Mouse (Mus musculus): ENCODE measurements around the gene Slc18a3.

Gene Slc18a3

GRCm38 (mm10) chr14:32464601-32465505, at the start of gene Slc18a3:
TSS of gene Slc18a3 (minus strand) at chr14:32464850.
- POLR2A ChIA-PET = interaction anchor here in 3 of 4 experiments (0.6 to 2.0 kb wide), 10 partner anchors 10 to 1258 kb away, joined by 3 to 5 read pairs (median 4); no protein-coding TSS in a partner anchor
- CTCF ChIA-PET = interaction anchor here (0.5 to 1.6 kb wide), 14 partner anchors 10 to 992 kb away, joined by 3 to 4 read pairs (median 3); no protein-coding TSS in a partner anchor

GRCm38 (mm10) chr14:32513336-32514032, 48.8 kb upstream of the Slc18a3 start, which contains the start of gene Ercc6:
TSS of gene Ercc6 (plus strand) at chr14:32513521.
- POLR2A ChIA-PET = interaction anchor here in 3 of 4 experiments (0.5 to 1.2 kb wide), 8 partner anchors 9 to 809 kb away, joined by 3 to 5 read pairs (median 4); partner anchors contain the start of gene Ncoa4 (in 1 of the 3)

GRCm38 (mm10) chr14:32512912-32513311, 48.3 kb upstream of the Slc18a3 start:
- CTCF ChIA-PET = interaction anchor here in 1 of 4 experiments (0.7 kb wide), 1 partner anchor 695 kb away, joined by 6 read pairs; no protein-coding TSS in a partner anchor
- POLR2A ChIA-PET = no interaction called here

More at GRCm38 (mm10) chr14:32513336-32514032, 48.8 kb upstream of the Slc18a3 start, which contains the start of gene Ercc6:
- CTCF ChIA-PET = interaction anchor here in 1 of 4 experiments (1.5 kb wide), 1 partner anchor 18 kb away, joined by 3 read pairs; no protein-coding TSS in a partner anchor

- ChIA-PET POLR2A (no interaction called here), CTCF (no interaction called here)
Observed at GRCm38 (mm10) chr14:32509443-32509961, 44.9 kb upstream of the Slc18a3 start.

GRCm38 (mm10) chr14:32508105-32508835, 43.6 kb upstream of the Slc18a3 start:
- CTCF ChIA-PET = no interaction called here
- POLR2A ChIA-PET = no interaction called here

GRCm38 (mm10) chr14:32507216-32507615, 42.6 kb upstream of the Slc18a3 start:
- POLR2A ChIA-PET = no interaction called here
- CTCF ChIA-PET = no interaction called here

GRCm38 (mm10) chr14:32506329-32506728, 41.7 kb upstream of the Slc18a3 start:
- CTCF ChIA-PET = no interaction called here
- POLR2A ChIA-PET = no interaction called here

- ChIA-PET POLR2A (no interaction called here), CTCF (no interaction called here)
Observed at GRCm38 (mm10) chr14:32503897-32504296, 39.2 kb upstream of the Slc18a3 start.

- ChIA-PET CTCF (no interaction called here), POLR2A (no interaction called here)
Observed at GRCm38 (mm10) chr14:32502764-32503688, 38.4 kb upstream of the Slc18a3 start.

GRCm38 (mm10) chr14:32501303-32501702, 36.7 kb upstream of the Slc18a3 start:
- ChIA-PET CTCF (no interaction called here), POLR2A (interaction anchor here in 2 of 4 experiments (0.5 to 0.7 kb wide), 4 partner anchors 183 to 1644 kb away, joined by 3 to 22 read pairs (median 5); no protein-coding TSS in a partner anchor)

GRCm38 (mm10) chr14:32496115-32496850, 31.6 kb upstream of the Slc18a3 start:
- CTCF ChIA-PET = no interaction called here
- POLR2A ChIA-PET = no interaction called here

- ChIA-PET POLR2A (no interaction called here), CTCF (no interaction called here)
Observed at GRCm38 (mm10) chr14:32492521-32492920, 27.9 kb upstream of the Slc18a3 start.

GRCm38 (mm10) chr14:32482061-32482460, 17.4 kb upstream of the Slc18a3 start:
- POLR2A ChIA-PET = no interaction called here
- CTCF ChIA-PET = interaction anchor here in 3 of 4 experiments (0.5 to 1.4 kb wide), 6 partner anchors 36 to 253 kb away, joined by 3 to 9 read pairs (median 6); no protein-coding TSS in a partner anchor

GRCm38 (mm10) chr14:32477581-32477980, 12.9 kb upstream of the Slc18a3 start:
- POLR2A ChIA-PET = no interaction called here
- CTCF ChIA-PET = no interaction called here

GRCm38 (mm10) chr14:32476559-32476958, 11.9 kb upstream of the Slc18a3 start:
- ChIA-PET POLR2A (no interaction called here), CTCF (no interaction called here)

GRCm38 (mm10) chr14:32472996-32473395, 8.3 kb upstream of the Slc18a3 start:
- ChIA-PET CTCF (interaction anchor here in 2 of 4 experiments (1.5 kb wide), 2 partner anchors 244 kb away, joined by 3 to 4 read pairs; no protein-coding TSS in a partner anchor), POLR2A (interaction anchor here in 2 of 4 experiments (0.6 to 0.7 kb wide), 2 partner anchors 125 to 1323 kb away, joined by 3 read pairs; no protein-coding TSS in a partner anchor)

- POLR2A ChIA-PET = interaction anchor here in 1 of 4 experiments (0.9 to 1.1 kb wide), 2 partner anchors 45 to 261 kb away, joined by 3 read pairs; no protein-coding TSS in a partner anchor
- CTCF ChIA-PET = no interaction called here
Observed at GRCm38 (mm10) chr14:32467606-32468005, 3.0 kb upstream of the Slc18a3 start.

Measured in embryonic stem cell, embryonic (primary cell).